Mouse (Mus musculus) lung, embryonic 16.5 days (tissue): ENCODE data around the gene Eloa. TPM values are rescaled to one million over a fixed set of nuclear protein-coding genes. Genes with fewer than 3 reads are reported as not detected.

Source experiments
- ATAC-seq: fragments of 200-750 bp; cut with Nextera tagmentation; 2 replicates; pipeline ENCODE4 v1.8.0; 2017; ENCODE audit warnings: low read depth, mild to moderate bottlenecking, moderate library complexity
- H3K27ac ChIP-seq: fragments of 300-500 bp; sonication (generic); 2 replicates; pipeline ENCODE4 v1.5.1; 2014; ENCODE audit warnings: mild to moderate bottlenecking, control low read depth, low read length
- H3K27me3 ChIP-seq: fragments of 300-500 bp; sonication (generic); 2 replicates; pipeline ENCODE4 v1.6.1; 2014; ENCODE audit warnings: low read depth, low read length, mixed read lengths; ENCODE audit not compliant: control insufficient read depth, insufficient read depth
- H3K36me3 ChIP-seq: fragments of 300-500 bp; sonication (generic); 2 replicates; pipeline ENCODE4 v1.6.1; 2014; ENCODE audit warnings: low read length; ENCODE audit not compliant: control insufficient read depth, insufficient read depth
- H3K4me1 ChIP-seq: fragments of 300-500 bp; sonication (generic); replicated peaks from 2 replicates; pipeline ENCODE4 v1.6.1; 2014; ENCODE audit warnings: low read length, mixed read lengths; ENCODE audit not compliant: control insufficient read depth, insufficient read depth
- H3K4me2 ChIP-seq: fragments of 300-500 bp; sonication (generic); 2 replicates; pipeline ENCODE4 v1.6.1; 2014; ENCODE audit warnings: low read depth, low read length, control low read depth
- H3K4me3 ChIP-seq: fragments of 300-500 bp; sonication (generic); 2 replicates; pipeline ENCODE4 v1.5.1; 2014; ENCODE audit warnings: mild to moderate bottlenecking, low read length, control low read depth
- H3K9ac ChIP-seq: fragments of 300-500 bp; sonication (generic); 2 replicates; pipeline ENCODE4 v1.6.1; 2014; ENCODE audit warnings: low read length, control low read depth
- H3K9me3 ChIP-seq: fragments of 300-500 bp; sonication (generic); 2 replicates; pipeline ENCODE4 v1.6.1; 2016; ENCODE audit warnings: low read length; ENCODE audit not compliant: control insufficient read depth
- WGBS: fragments of 180-500 bp; shearing (Covaris S2); extraction: QIAGEN DNeasy Blood & Tissue Kit; methylation state at CpG from one replicate; pipeline ENCODE4 v1.1.7; 2014; 5-methylcytosine and 5-hydroxymethylcytosine counted together
- polyA plus RNA-seq: library from polyadenylated mRNA; unstranded; fragments of >200 nt; fragmentation: Nextera tagmentation; extraction: Ambion mirVana; gene quantifications from 2 replicates; pipeline ENCODE4 v1.2.1, GENCODE M21; 2015

The Eloa gene
- polyA plus RNA-seq, 1 experiment from 2014 or later = 41.0 TPM

GRCm38 (mm10) chr4:136043784-136044400 lies 22.3 kb upstream of the Eloa start:
- Histone ChIP-seq H3K36me3 (peaks cover 4% of the 10 kb centered on the region), H3K27me3 (no peaks in the 10 kb centered on the region), H3K4me1 (no peaks in the 10 kb centered on the region), H3K9ac (no peak overlapping the region), H3K9me3 (no peaks in the 10 kb centered on the region), H3K4me3 (no peak overlapping the region), H3K4me2 (no peak overlapping the region), H3K27ac (no peak overlapping the region)
- WGBS = 83% methylated on average over 6 of the region's 6 CpGs
- ATAC-seq = no peak

GRCm38 (mm10) chr4:136035078-136035477 lies 13.5 kb upstream of the Eloa start:
- Histone ChIP-seq H3K9me3 (no peaks in the 10 kb centered on the region), H3K4me2 (no peak overlapping the region), H3K36me3 (no peaks in the 10 kb centered on the region), H3K27ac (no peak overlapping the region), H3K27me3 (no peaks in the 10 kb centered on the region), H3K4me1 (peaks cover 2% of the 10 kb centered on the region; the same call in 1 of the 2 replicates), H3K9ac (no peak overlapping the region), H3K4me3 (no peak overlapping the region)
- no peak for ATAC-seq
- 72% methylated on average over 4 of the region's 4 CpGs for WGBS

GRCm38 (mm10) chr4:136033231-136033630 lies 11.7 kb upstream of the Eloa start:
- WGBS = 33% methylated on average over 1 of the region's 1 CpGs
- no peak for ATAC-seq
- peaks cover 2% of the 10 kb centered on the region; the same call in 1 of the 2 replicates for H3K4me1 ChIP-seq
- no peaks in the 10 kb centered on the region for H3K9me3 ChIP-seq
- no peak overlapping the region for H3K4me2 ChIP-seq
- no peaks in the 10 kb centered on the region for H3K27me3 ChIP-seq
- no peaks in the 10 kb centered on the region for H3K36me3 ChIP-seq
- H3K4me3 ChIP-seq = no peak overlapping the region
- no peak overlapping the region for H3K9ac ChIP-seq
- H3K27ac ChIP-seq = no peak overlapping the region

GRCm38 (mm10) chr4:136030968-136031909 lies 9.7 kb upstream of the Eloa start:
- peak overlapping the region; percentile 39; the same call in 1 of the 2 replicates for H3K27ac ChIP-seq
- no peak overlapping the region for H3K9ac ChIP-seq
- WGBS = 9% methylated on average over 8 of the region's 8 CpGs
- no peaks in the 10 kb centered on the region for H3K9me3 ChIP-seq
- H3K4me1 ChIP-seq = peaks cover 2% of the 10 kb centered on the region; the same call in 1 of the 2 replicates
- no peaks in the 10 kb centered on the region for H3K27me3 ChIP-seq
- no peak overlapping the region for H3K4me2 ChIP-seq
- no peak overlapping the region for H3K4me3 ChIP-seq
- peak; percentile 71 for ATAC-seq
- no peaks in the 10 kb centered on the region for H3K36me3 ChIP-seq

GRCm38 (mm10) chr4:136028689-136029088 lies 7.1 kb upstream of the Eloa start:
- Histone ChIP-seq H3K36me3 (no peaks in the 10 kb centered on the region), H3K9me3 (no peaks in the 10 kb centered on the region), H3K4me2 (no peak overlapping the region), H3K27me3 (no peaks in the 10 kb centered on the region), H3K4me3 (no peak overlapping the region), H3K9ac (no peak overlapping the region), H3K27ac (no peak overlapping the region), H3K4me1 (peaks cover 2% of the 10 kb centered on the region; the same call in 1 of the 2 replicates)
- WGBS = 75% methylated on average over 5 of the region's 5 CpGs
- ATAC-seq = no peak

GRCm38 (mm10) chr4:136028132-136028564 lies 6.6 kb upstream of the Eloa start:
- Histone ChIP-seq H3K27me3 (no peaks in the 10 kb centered on the region), H3K4me3 (no peak overlapping the region), H3K36me3 (no peaks in the 10 kb centered on the region), H3K4me1 (peaks cover 2% of the 10 kb centered on the region; the same call in 1 of the 2 replicates), H3K4me2 (no peak overlapping the region), H3K9ac (no peak overlapping the region), H3K27ac (no peak overlapping the region), H3K9me3 (no peaks in the 10 kb centered on the region)
- 77% methylated on average over 19 of the region's 19 CpGs for WGBS
- ATAC-seq = no peak

- WGBS = 68% methylated on average over 8 of the region's 8 CpGs
- Histone ChIP-seq H3K4me3 (no peak overlapping the region), H3K27ac (no peak overlapping the region), H3K9me3 (no peaks in the 10 kb centered on the region), H3K36me3 (no peaks in the 10 kb centered on the region), H3K4me2 (no peak overlapping the region), H3K4me1 (peaks cover 2% of the 10 kb centered on the region; the same call in 1 of the 2 replicates), H3K9ac (no peak overlapping the region), H3K27me3 (no peaks in the 10 kb centered on the region)
- ATAC-seq = no peak
Measured at GRCm38 (mm10) chr4:136027416-136028131, 6.0 kb upstream of the Eloa start.

GRCm38 (mm10) chr4:136025350-136025749 lies 3.8 kb upstream of the Eloa start:
- H3K4me3 ChIP-seq = no peak overlapping the region
- ATAC-seq = no peak
- H3K4me2 ChIP-seq = no peak overlapping the region
- no peaks in the 10 kb centered on the region for H3K36me3 ChIP-seq
- 67% methylated on average over 1 of the region's 1 CpGs for WGBS
- H3K27ac ChIP-seq = no peak overlapping the region
- H3K9ac ChIP-seq = no peak overlapping the region
- no peaks in the 10 kb centered on the region for H3K27me3 ChIP-seq
- no peaks in the 10 kb centered on the region for H3K9me3 ChIP-seq
- H3K4me1 ChIP-seq = peaks cover 3% of the 10 kb centered on the region; the same call in 1 of the 2 replicates

GRCm38 (mm10) chr4:136022924-136023323 lies 1.4 kb upstream of the Eloa start:
- H3K27me3 ChIP-seq = no peaks in the 10 kb centered on the region
- 91% methylated on average over 9 of the region's 9 CpGs for WGBS

More at GRCm38 (mm10) chr4:136022924-136023323, 1.4 kb upstream of the Eloa start:
- ATAC-seq = no peak
- H3K27ac ChIP-seq = no peak overlapping the region
- no peaks in the 10 kb centered on the region for H3K9me3 ChIP-seq
- H3K4me3 ChIP-seq = no peak overlapping the region
- peaks cover 5% of the 10 kb centered on the region; the same call in 1 of the 2 replicates for H3K4me1 ChIP-seq
- no peak overlapping the region for H3K4me2 ChIP-seq
- H3K36me3 ChIP-seq = no peaks in the 10 kb centered on the region
- no peak overlapping the region for H3K9ac ChIP-seq
